Mouse (Mus musculus): ENCODE data around the gene Tceanc2. TPM values are rescaled to one million over a fixed set of nuclear protein-coding genes. Genes with fewer than 3 reads are reported as not detected.

Gene Tceanc2
- total and polyA plus RNA-seq, 3 experiments = 1.9 to 9.4 TPM; not detected in 1

DNA sequence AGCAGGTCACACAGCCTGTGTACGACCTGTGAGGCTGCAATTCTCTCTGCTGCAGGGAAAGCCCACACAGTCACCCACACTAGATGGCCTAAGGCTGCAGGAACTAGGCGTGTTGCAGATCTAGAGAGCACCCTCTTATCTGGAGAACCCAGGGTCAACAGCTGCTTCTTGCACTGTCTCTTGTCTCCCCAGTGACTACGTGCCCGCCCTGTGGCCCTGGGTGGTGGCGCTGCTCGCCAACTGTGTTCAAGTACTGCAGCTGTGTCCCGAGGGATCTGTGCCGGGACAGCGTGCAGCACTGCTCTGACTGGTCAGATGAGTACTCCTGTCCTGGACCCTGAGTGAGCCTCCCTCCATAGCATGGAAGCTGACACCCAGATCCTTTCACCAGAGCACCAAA lies 38.7 kb upstream of the Tceanc2 start:
- Histone ChIP-seq H3K4me3 (ENCODE audit: control insufficient read depth in 1 of 2, insufficient read depth in 1 of 2, low read depth in 2 of 2, low read length in 2 of 2) (peak overlapping the region in 1 of 2 experiments; percentile 8; a peak in 1 of 4 replicates), H3K79me2 (ENCODE audit: control insufficient read depth, insufficient read depth, low read length, poor library complexity) (no peaks in the 10 kb centered on the region), H3K9me3 (replicated peaks; ENCODE audit: insufficient read depth, low read length) (no peaks in the 10 kb centered on the region), H3K27ac (ENCODE audit: control insufficient read depth, low read depth, low read length) (peak overlapping the region; percentile 27; the same call in 1 of the 2 replicates), H3K36me3 (ENCODE audit: control insufficient read depth in 1 of 2, insufficient read depth in 2 of 2, low read length in 2 of 2) (peaks cover 0 to 11% of the 10 kb centered on the region in 2 experiments; a peak in 2 of 4 replicates), H3K4me1 (ENCODE audit: control insufficient read depth in 1 of 2, insufficient read depth in 2 of 2, low read length in 2 of 2) (peaks cover 12 to 43% of the 10 kb centered on the region in 2 experiments), H3K9ac (ENCODE audit: control insufficient read depth, low read depth, low read length, poor library complexity, severe bottlenecking) (peak overlapping the region; percentile 24; the same call in 1 of the 2 replicates), H3K27me3 (ENCODE audit: control insufficient read depth in 1 of 2, insufficient read depth in 2 of 2, low read length in 2 of 2) (no peaks in the 10 kb centered on the region)
- DNase-seq (ENCODE audit: low read depth, low spot score) = peak; percentile 89
- TF ChIP-seq ZMIZ1 (IDR thresholded peaks at IDR 0.05; ENCODE audit: low read depth, low read length) (no peak), MYC (IDR thresholded peaks at IDR 0.05; ENCODE audit: low read depth, low read length) (0 out of 2 replicates have a peak, but pooled peaks have one; percentile 40), BHLHE40 (IDR thresholded peaks at IDR 0.05; ENCODE audit: borderline replicate concordance, low read depth, low read length) (no peak), TCF12 (IDR thresholded peaks at IDR 0.05; ENCODE audit: low read depth, low read length) (peak; percentile 92), GABPA (IDR thresholded peaks at IDR 0.05; ENCODE audit: low read depth, low read length) (no peak), EP300 (IDR thresholded peaks at IDR 0.05; ENCODE audit: low read depth in 1 of 2, low read length in 2 of 2) (peak; percentile 77 to 90), TAL1 (IDR thresholded peaks at IDR 0.05; ENCODE audit: low read length) (peak; percentile 94), MYB (IDR thresholded peaks at IDR 0.05; ENCODE audit: low read depth, low read length) (no peak), CTCF (IDR thresholded peaks at IDR 0.05 in 2 of 3, conservative IDR thresholded peaks at IDR 0.05 in 1 of 3; ENCODE audit: control insufficient read depth in 1 of 3, insufficient read depth in 1 of 3, low read depth in 2 of 3, low read length in 3 of 3, poor library complexity in 1 of 3, severe bottlenecking in 1 of 3) (peak in 2 of 3 experiments; percentile 38; a peak in 5 of 6 replicates), MAZ (IDR thresholded peaks at IDR 0.05; ENCODE audit: low read depth, low read length) (peak; percentile 50; the same call in 1 of the 2 replicates), USF1 (IDR thresholded peaks at IDR 0.05; ENCODE audit: low read depth, low read length) (no peak), SIN3A (IDR thresholded peaks at IDR 0.05; ENCODE audit: low read length) (peak; percentile 81), POLR2AphosphoS5 (IDR thresholded peaks at IDR 0.05; ENCODE audit: borderline replicate concordance, low read depth, low read length) (no peak), TBP (IDR thresholded peaks at IDR 0.05; ENCODE audit: low read depth, low read length) (no peak), ELF1 (IDR thresholded peaks at IDR 0.05; ENCODE audit: low read depth, low read length) (no peak), ETS1 (IDR thresholded peaks at IDR 0.05; ENCODE audit: low read depth, low read length) (peak; percentile 90), ZNF384 (IDR thresholded peaks at IDR 0.05; ENCODE audit: low read depth, low read length) (no peak), CHD2 (IDR thresholded peaks at IDR 0.05; ENCODE audit: low read length) (no peak), MEF2A (IDR thresholded peaks at IDR 0.05; ENCODE audit: extremely low read depth, insufficient replicate concordance, low read depth, low read length, poor library complexity, severe bottlenecking) (no peak), POLR2AphosphoS2 (IDR thresholded peaks at IDR 0.05; ENCODE audit: low read length) (no peak), SMC3 (IDR thresholded peaks at IDR 0.05; ENCODE audit: low read depth, low read length) (no peak), HCFC1 (IDR thresholded peaks at IDR 0.05; ENCODE audit: low read depth, low read length) (0 out of 2 replicates have a peak, but pooled peaks have one; percentile 13), KAT2A (conservative IDR thresholded peaks at IDR 0.05; ENCODE audit: low read depth, low read length) (no peak), MXI1 (IDR thresholded peaks at IDR 0.05; ENCODE audit: low read depth, low read length) (no peak; the same call in 1 of the 2 replicates), ZC3H11A (IDR thresholded peaks at IDR 0.05; ENCODE audit: low read depth, low read length) (no peak), GATA1 (IDR thresholded peaks at IDR 0.05; ENCODE audit: low read depth, low read length) (peak; percentile 89), RAD21 (IDR thresholded peaks at IDR 0.05; ENCODE audit: low read depth, low read length) (no peak; the same call in none of the 2 replicates)

Measured in MEL (cell line).